Mouse (Mus musculus): Measurements from ENCODE around the gene Hmga1. TPM values are rescaled to one million over a fixed set of nuclear protein-coding genes. Genes with fewer than 3 reads are reported as not detected.
A peak's percentile ranks its signal among the peaks of the same experiment; 100 is the strongest.

The Hmga1 gene
- total RNA-seq, 2 experiments from 2014 or later = 55.2 to 55.7 TPM

DNA sequence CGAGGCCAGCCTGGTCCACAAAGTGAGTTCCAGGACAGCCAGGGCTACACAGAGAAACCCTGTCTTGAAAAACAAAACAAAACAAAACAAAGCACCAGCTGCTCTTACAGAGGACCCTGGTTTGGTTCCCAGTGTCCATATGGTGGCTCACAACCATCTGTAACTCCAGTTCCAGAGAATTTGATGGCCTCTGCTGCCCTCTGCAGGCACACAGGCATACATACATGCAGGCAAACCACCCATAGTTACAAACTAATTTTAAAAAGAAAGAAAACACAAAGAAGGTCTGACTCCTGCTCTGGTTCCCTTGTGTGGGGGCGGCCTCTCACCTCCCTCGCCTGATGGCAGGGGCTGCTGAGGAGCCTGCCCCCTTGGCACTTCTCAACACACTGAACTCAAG, 22.9 kb upstream of the Hmga1 start:
- intact Hi-C loops (cut with DNase I) = no loop called here
- Histone ChIP-seq H3K4me3 (no peak overlapping the region), H3K27ac (no peak overlapping the region)
- peak; percentile 9; the same call in 1 of the 2 replicates for TF ChIP-seq CTCF (IDR thresholded peaks at IDR 0.05)
- DNase-seq (ENCODE audit: extremely low spot score in 1 of 2, low spot score in 2 of 2) = no peak

DNA sequence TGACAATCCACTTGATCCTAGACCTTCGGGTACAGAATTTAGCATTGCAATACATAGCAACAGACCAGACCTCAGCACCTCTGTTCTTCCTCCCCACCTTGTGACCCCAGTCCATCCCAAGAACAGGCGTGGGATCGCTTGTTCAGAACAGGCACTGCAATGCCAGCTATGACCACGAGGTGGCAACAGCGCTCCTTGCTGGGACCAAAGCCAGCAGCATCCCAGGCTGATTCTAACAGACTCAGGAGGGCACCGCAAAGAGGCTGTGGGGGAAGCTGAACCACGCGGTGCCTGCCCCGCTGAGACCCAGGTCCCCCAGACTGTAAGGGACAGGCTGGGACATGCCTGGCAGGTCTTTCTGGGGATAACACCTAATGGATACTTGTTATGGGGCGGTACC, 21.6 kb upstream of the Hmga1 start:
- intact Hi-C loops (cut with DNase I) = loop anchor here (2.0 to 5.0 kb wide), 2 partner anchors 30 to 228 kb away; partner anchors contain the start of gene AI413582
- DNase-seq (ENCODE audit: extremely low spot score in 1 of 2, low spot score in 2 of 2) = peak; percentile 84 to 94
- no peak; the same call in none of the 2 replicates for TF ChIP-seq CTCF (IDR thresholded peaks at IDR 0.05)
- Histone ChIP-seq H3K27ac (no peak overlapping the region), H3K4me3 (no peak overlapping the region)

- no peak overlapping the region for H3K27ac ChIP-seq
- TF ChIP-seq CTCF (IDR thresholded peaks at IDR 0.05) = no peak
- no peak for DNase-seq (ENCODE audit: extremely low spot score in 1 of 2, low spot score in 2 of 2)
Observed at GRCm38 (mm10) chr17:27541261-27541660, 15.0 kb upstream of the Hmga1 start.

DNA sequence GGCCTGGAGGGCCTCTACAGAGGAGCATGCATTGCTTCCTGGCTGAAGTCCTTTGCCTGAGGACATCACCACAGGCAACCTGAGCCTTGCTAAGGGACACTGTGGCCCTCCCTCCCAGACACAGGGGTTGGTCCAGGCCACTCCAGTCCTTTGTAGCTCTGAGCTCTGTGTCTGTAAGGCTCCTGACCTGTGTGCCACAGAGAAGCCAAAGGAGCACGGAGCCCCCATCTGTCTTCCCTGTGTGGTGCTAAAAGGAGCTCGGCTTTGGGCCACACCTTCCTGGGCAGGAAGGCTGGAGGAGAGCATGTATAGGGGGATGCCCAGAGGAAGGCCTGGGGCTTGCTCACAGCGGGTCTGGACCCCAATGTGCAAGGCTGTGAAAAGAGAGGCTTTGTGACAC, 14.3 kb upstream of the Hmga1 start:
- intact Hi-C loops (cut with DNase I) = no loop called here
- DNase-seq (ENCODE audit: extremely low spot score in 1 of 2, low spot score in 2 of 2) = no peak
- Histone ChIP-seq H3K27ac (no peak overlapping the region), H3K4me3 (no peak overlapping the region)
- TF ChIP-seq CTCF (IDR thresholded peaks at IDR 0.05) = no peak

More at GRCm38 (mm10) chr17:27541261-27541660, 15.0 kb upstream of the Hmga1 start:
- H3K4me3 ChIP-seq = no peak overlapping the region
- intact Hi-C loops (cut with DNase I) = no loop called here

DNA sequence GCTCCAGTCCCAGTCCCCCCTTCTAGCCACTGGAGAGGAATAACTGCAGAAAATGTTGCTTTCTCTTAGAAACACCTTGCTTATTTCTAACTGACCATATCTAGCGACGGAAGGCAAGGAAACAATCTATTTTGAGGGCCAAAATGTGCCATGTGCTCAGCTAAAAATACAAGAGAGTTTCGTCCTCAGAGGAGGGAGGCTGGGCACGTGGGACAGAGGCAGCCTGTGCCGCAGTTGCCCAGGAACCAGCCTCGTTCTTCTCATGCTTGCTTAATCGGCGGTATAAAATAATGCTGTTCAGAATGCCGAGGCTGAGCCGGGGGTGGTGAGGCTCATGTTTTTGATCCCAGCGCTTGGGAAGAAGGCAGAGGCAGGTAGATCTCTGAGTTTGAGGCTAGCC, 11.7 kb upstream of the Hmga1 start:
- intact Hi-C loops (cut with DNase I) = no loop called here
- peak in 1 of 2 experiments; percentile 49 for DNase-seq (ENCODE audit: extremely low spot score in 1 of 2, low spot score in 2 of 2)
- no peak for TF ChIP-seq CTCF (IDR thresholded peaks at IDR 0.05)
- no peak overlapping the region for H3K4me3 ChIP-seq
- no peak overlapping the region for H3K27ac ChIP-seq

GRCm38 (mm10) chr17:27545991-27546390, 10.3 kb upstream of the Hmga1 start:
- Histone ChIP-seq H3K4me3 (no peak overlapping the region), H3K27ac (no peak overlapping the region)
- TF ChIP-seq CTCF (IDR thresholded peaks at IDR 0.05) = no peak
- intact Hi-C loops (cut with DNase I) = no loop called here
- no peak for DNase-seq (ENCODE audit: extremely low spot score in 1 of 2, low spot score in 2 of 2)

- no peak for TF ChIP-seq CTCF (IDR thresholded peaks at IDR 0.05)
- no peak for DNase-seq (ENCODE audit: extremely low spot score in 1 of 2, low spot score in 2 of 2)
- Histone ChIP-seq H3K4me3 (no peak overlapping the region), H3K27ac (no peak overlapping the region)
- intact Hi-C loops (cut with DNase I) = no loop called here
Observed at GRCm38 (mm10) chr17:27546574-27547085, 9.7 kb upstream of the Hmga1 start.

- Histone ChIP-seq H3K27ac (no peak overlapping the region), H3K4me3 (no peak overlapping the region)
- no peak for DNase-seq (ENCODE audit: extremely low spot score in 1 of 2, low spot score in 2 of 2)
- no peak for TF ChIP-seq CTCF (IDR thresholded peaks at IDR 0.05)
- intact Hi-C loops (cut with DNase I) = no loop called here
Observed at GRCm38 (mm10) chr17:27547253-27547868, 8.9 kb upstream of the Hmga1 start.

DNA sequence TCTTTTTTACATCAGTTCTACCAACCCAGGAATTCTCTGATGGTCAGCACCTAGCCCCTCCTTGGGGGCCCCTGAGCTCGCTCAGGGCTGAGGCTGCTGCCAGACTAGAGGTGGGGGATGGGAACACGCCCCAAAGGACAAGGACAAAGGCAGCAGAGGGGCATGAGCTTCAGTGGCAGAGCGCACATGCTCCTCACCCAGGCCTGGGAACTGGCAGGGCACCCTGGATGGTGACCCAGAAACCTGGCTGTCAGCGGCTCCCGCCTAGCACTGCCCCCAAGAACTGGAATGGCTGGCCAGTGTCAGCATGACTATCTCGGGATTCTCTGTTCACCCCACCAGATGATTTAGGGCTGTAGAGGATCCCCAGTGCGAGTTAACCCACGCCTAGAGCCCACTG, 7.1 kb upstream of the Hmga1 start:
- Histone ChIP-seq H3K4me3 (no peak overlapping the region), H3K27ac (no peak overlapping the region)
- no peak for TF ChIP-seq CTCF (IDR thresholded peaks at IDR 0.05)
- intact Hi-C loops (cut with DNase I) = no loop called here
- DNase-seq (ENCODE audit: extremely low spot score in 1 of 2, low spot score in 2 of 2) = no peak

- DNase-seq (ENCODE audit: extremely low spot score in 1 of 2, low spot score in 2 of 2) = no peak
- TF ChIP-seq CTCF (IDR thresholded peaks at IDR 0.05) = no peak
- Histone ChIP-seq H3K4me3 (no peak overlapping the region), H3K27ac (no peak overlapping the region)
- intact Hi-C loops (cut with DNase I) = loop anchor here (5.0 kb wide), 1 partner anchor 211 kb away; no protein-coding TSS in a partner anchor
Observed at GRCm38 (mm10) chr17:27551393-27551940, 4.8 kb upstream of the Hmga1 start.

- Histone ChIP-seq H3K4me3 (no peak overlapping the region), H3K27ac (no peak overlapping the region)
- DNase-seq (ENCODE audit: extremely low spot score in 1 of 2, low spot score in 2 of 2) = no peak
- intact Hi-C loops (cut with DNase I) = loop anchor here (5.0 kb wide), 1 partner anchor 210 kb away; no protein-coding TSS in a partner anchor
- TF ChIP-seq CTCF (IDR thresholded peaks at IDR 0.05) = no peak
Observed at GRCm38 (mm10) chr17:27552215-27553201, 3.8 kb upstream of the Hmga1 start.
